Mouse (Mus musculus) olfactory bulb, adult 2 months (tissue): Measurements from ENCODE around the gene Olfr1394.

Experiments used
- CTCF ChIP-seq: fragments of 200-500 bp; IDR thresholded peaks from 2 replicates; pipeline ENCODE4 v1.5.1; 2012; ENCODE audit warnings: low read depth, mild to moderate bottlenecking, low read length, moderate library complexity; ENCODE audit not compliant: insufficient read depth
- POLR2A ChIP-seq: fragments of 200-500 bp; IDR thresholded peaks from 2 replicates; pipeline ENCODE4 v1.6.1; 2012; ENCODE audit warnings: mild to moderate bottlenecking, low read depth, low read length, moderate library complexity; ENCODE audit not compliant: insufficient read depth

DNA sequence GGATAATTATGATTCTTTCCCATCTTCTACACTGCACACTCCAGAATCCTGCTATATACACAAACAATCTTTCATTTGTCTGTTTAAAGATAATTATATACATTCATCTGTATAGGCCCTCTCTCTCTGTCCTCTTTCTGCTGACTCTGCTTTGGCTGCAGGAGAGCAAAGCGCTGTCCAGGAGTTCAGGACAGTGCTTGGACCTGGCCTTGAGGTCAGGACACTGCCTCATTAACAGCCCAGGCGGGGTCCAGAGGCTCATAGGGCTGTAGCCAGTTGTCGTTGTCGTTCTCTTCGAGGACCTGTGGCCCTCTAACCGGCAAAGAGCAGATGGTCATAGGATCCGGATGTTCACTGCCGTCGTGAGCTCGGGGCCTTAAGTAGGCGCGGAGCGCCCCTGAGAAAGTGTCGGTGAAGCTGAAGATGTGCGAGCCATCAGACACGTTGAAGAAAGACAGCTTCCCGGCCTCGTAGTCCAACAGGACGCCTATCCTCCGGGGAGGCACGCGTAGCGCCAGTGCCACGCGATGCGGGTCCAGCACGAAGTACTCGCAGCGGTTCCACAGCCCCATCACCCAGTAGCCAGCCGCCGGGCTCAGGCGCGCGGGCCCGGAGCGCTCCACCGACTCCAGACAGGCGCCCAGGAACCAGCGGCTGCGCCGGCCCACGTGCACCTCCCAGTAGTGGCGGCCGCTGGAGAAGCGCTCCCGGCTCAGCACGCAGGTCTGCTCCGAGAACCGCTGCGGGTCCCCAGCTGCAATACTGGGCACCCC lies 14.8 kb downstream of the Olfr1394 start:
- TF ChIP-seq CTCF (no peak), POLR2A (no peak)
